Mouse (Mus musculus) heart, adult 2 months (tissue): ENCODE measurements at regions not wholly inside any gene's neighbourhood (a gene's known extent, or its start where the extent isn't known, plus 50 kb on each side); places are given as distances from the start of the nearest gene placed in this dataset.
A peak's percentile ranks its signal among the peaks of the same experiment; 100 is the strongest.

ENCODE experiments used
- DNase-seq, 2 experiments: peaks; one replicate each; pipeline ENCODE4 v3.0.0; 2021
- H3K27ac ChIP-seq: fragments of 200-600 bp; 2 replicates; pipeline ENCODE4 v1.8.1; 2022
- H3K27me3 ChIP-seq: fragments of 200-500 bp; 2 replicates; pipeline ENCODE4 v1.6.1; 2012; ENCODE audit warnings: mild to moderate bottlenecking, low read length, inconsistent platforms, mixed read lengths; ENCODE audit not compliant: control insufficient read depth, insufficient read depth
- H3K36me3 ChIP-seq: fragments of 200-500 bp; 2 replicates; pipeline ENCODE4 v1.6.1; 2012; ENCODE audit warnings: low read length, inconsistent platforms; ENCODE audit not compliant: control insufficient read depth, insufficient read depth
- H3K4me1 ChIP-seq: fragments of 200-500 bp; 2 replicates; pipeline ENCODE4 v1.6.1; 2011; ENCODE audit warnings: low read length; ENCODE audit not compliant: control insufficient read depth, insufficient read depth
- H3K4me3 ChIP-seq: fragments of 200-600 bp; 2 replicates; pipeline ENCODE4 v1.8.1; 2022
- H3K79me2 ChIP-seq: fragments of 200-500 bp; replicated peaks from 2 replicates; pipeline ENCODE4 v1.6.1; 2012; ENCODE audit warnings: mild to moderate bottlenecking, inconsistent platforms, low read length, moderate library complexity, mixed read lengths; ENCODE audit not compliant: control insufficient read depth, insufficient read depth
- H3K9ac ChIP-seq: fragments of 200-500 bp; 2 replicates; pipeline ENCODE4 v1.6.1; 2012; ENCODE audit warnings: low read depth, mild to moderate bottlenecking, control low read depth, inconsistent platforms, low read length, mixed read lengths
- CTCF ChIP-seq: fragments of 200-600 bp; IDR thresholded peaks from 2 replicates; pipeline ENCODE4 v1.8.1; 2022; ENCODE audit warnings: antibody characterized with exemption, mild to moderate bottlenecking, moderate library complexity
- EP300 ChIP-seq: fragments of 200-500 bp; IDR thresholded peaks from 2 replicates; pipeline ENCODE4 v1.6.1; 2011; ENCODE audit warnings: low read depth, low read length, control low read depth; ENCODE audit not compliant: insufficient read depth
- POLR2A ChIP-seq: fragments of 200-500 bp; IDR thresholded peaks from 2 replicates; pipeline ENCODE4 v1.6.1; 2011; ENCODE audit warnings: mild to moderate bottlenecking, low read depth, low read length, control low read depth; ENCODE audit not compliant: insufficient read depth
- WGBS: fragments of 180-500 bp; shearing (Covaris S2); methylation state at CpG from one replicate; pipeline ENCODE4 v1.1.7; 2018; 5-methylcytosine and 5-hydroxymethylcytosine counted together
- intact Hi-C: fragments of 180-260 bp; cut with DNase I; formaldehyde crosslinking; loops from one replicate; pipeline ENCODE4 v1.15.1; 2025

GRCm38 (mm10) chr5:75880088-75880684, 98.1 kb downstream of the Kdr start:
- no peak for TF ChIP-seq POLR2A
- TF ChIP-seq CTCF = peak; percentile 52
- no peak for TF ChIP-seq EP300

GRCm38 (mm10) chr5:75878361-75878760, 99.9 kb downstream of the Kdr start:
- Histone ChIP-seq H3K9ac (no peak overlapping the region), H3K4me1 (peaks cover 18% of the 10 kb centered on the region), H3K36me3 (peaks cover 5% of the 10 kb centered on the region; the same call in 1 of the 2 replicates), H3K27ac (peak overlapping the region; percentile 71; the same call in 1 of the 2 replicates), H3K79me2 (no peaks in the 10 kb centered on the region), H3K4me3 (no peak overlapping the region), H3K27me3 (no peaks in the 10 kb centered on the region)
- peak; percentile 29 to 36 for DNase-seq
- 24% methylated on average over 8 of the region's 8 CpGs for WGBS
- intact Hi-C loops = loop anchor here (2.0 to 10.0 kb wide), 3 partner anchors 22 to 426 kb away; partner anchors contain the start of gene Clock
- TF ChIP-seq POLR2A (no peak), EP300 (no peak), CTCF (no peak)

More at GRCm38 (mm10) chr5:75880088-75880684, 98.1 kb downstream of the Kdr start:
- DNase-seq = no peak
- Histone ChIP-seq H3K4me1 (peaks cover 15% of the 10 kb centered on the region), H3K27me3 (no peaks in the 10 kb centered on the region), H3K36me3 (peaks cover 5% of the 10 kb centered on the region; the same call in 1 of the 2 replicates), H3K9ac (no peak overlapping the region), H3K27ac (no peak overlapping the region), H3K79me2 (no peaks in the 10 kb centered on the region), H3K4me3 (no peak overlapping the region)
- intact Hi-C loops = no loop called here
- WGBS = 57% methylated on average over 10 of the region's 10 CpGs

GRCm38 (mm10) chr5:75877609-75877971, 100.7 kb downstream of the Kdr start:
- Histone ChIP-seq H3K9ac (no peak overlapping the region), H3K27me3 (no peaks in the 10 kb centered on the region), H3K27ac (peak overlapping the region; percentile 71), H3K4me3 (no peak overlapping the region), H3K4me1 (peaks cover 18% of the 10 kb centered on the region), H3K36me3 (peaks cover 5% of the 10 kb centered on the region; the same call in 1 of the 2 replicates), H3K79me2 (no peaks in the 10 kb centered on the region)
- intact Hi-C loops = loop anchor here (1.0 to 10.0 kb wide), 3 partner anchors 40 to 427 kb away; partner anchors contain the start of gene Clock
- TF ChIP-seq CTCF (no peak), EP300 (0 out of 2 replicates have a peak, but pooled peaks have one; percentile 7)
- 63% methylated on average over 4 of the region's 4 CpGs for WGBS
- DNase-seq = no peak

- WGBS = 23% methylated on average over 9 of the region's 9 CpGs
- intact Hi-C loops = loop anchor here (1.0 to 10.0 kb wide), 3 partner anchors 40 to 428 kb away; partner anchors contain the start of gene Clock
These were observed 101.2 kb downstream of the Kdr start for GRCm38 (mm10) chr5:75876871-75877608.

GRCm38 (mm10) chr5:75871120-75871519, 107.1 kb downstream of the Kdr start:
- DNase-seq = peak; percentile 77 to 78
- no peaks in the 10 kb centered on the region for H3K36me3 ChIP-seq
- H3K4me3 ChIP-seq = no peak overlapping the region; the same call in 1 of the 2 replicates
- H3K27me3 ChIP-seq = no peaks in the 10 kb centered on the region
- no peak overlapping the region for H3K9ac ChIP-seq
- 10% methylated on average over 8 of the region's 8 CpGs for WGBS
- peak overlapping the region; percentile 32 for H3K27ac ChIP-seq
- intact Hi-C loops = loop anchor here (1.0 to 10.0 kb wide), 4 partner anchors 108 to 434 kb away; partner anchors contain the start of genes Clock and Kdr
- TF ChIP-seq POLR2A (no peak), CTCF (peak; percentile 94), EP300 (peak; percentile 81)
- H3K79me2 ChIP-seq = no peaks in the 10 kb centered on the region
- H3K4me1 ChIP-seq = peaks cover 6% of the 10 kb centered on the region; the same call in 1 of the 2 replicates

More at GRCm38 (mm10) chr5:75876871-75877608, 101.2 kb downstream of the Kdr start:
- Histone ChIP-seq H3K36me3 (peaks cover 5% of the 10 kb centered on the region; the same call in 1 of the 2 replicates), H3K27me3 (no peaks in the 10 kb centered on the region), H3K4me1 (peaks cover 18% of the 10 kb centered on the region), H3K9ac (no peak overlapping the region), H3K27ac (peak overlapping the region; percentile 71), H3K4me3 (no peak overlapping the region), H3K79me2 (no peaks in the 10 kb centered on the region)
- TF ChIP-seq EP300 (0 out of 2 replicates have a peak, but pooled peaks have one; percentile 8), POLR2A (no peak)
- DNase-seq = peak; percentile 35 to 39
